Mouse (Mus musculus) cerebellum, adult 8-10 months (tissue): ENCODE measurements around the gene Larp1b.

Experiments
- DNase-seq: peaks from one replicate; pipeline ENCODE4 v3.0.0; 2022

Gene Larp1b

GRCm38 (mm10) chr3:41030705-41031104 is 81.1 kb downstream of the Larp1b start:
- no peak for DNase-seq

GRCm38 (mm10) chr3:41031286-41032210 is 81.9 kb downstream of the Larp1b start:
- DNase-seq = no peak

GRCm38 (mm10) chr3:41038297-41038916 is 88.8 kb downstream of the Larp1b start:
- DNase-seq = no peak

GRCm38 (mm10) chr3:41041241-41041640 is 91.6 kb downstream of the Larp1b start:
- no peak for DNase-seq

GRCm38 (mm10) chr3:41042195-41042938 is 92.7 kb downstream of the Larp1b start:
- no peak for DNase-seq

- DNase-seq = no peak
Measured at GRCm38 (mm10) chr3:41043756-41044354, 94.2 kb downstream of the Larp1b start.

- DNase-seq = no peak
Measured at GRCm38 (mm10) chr3:41047838-41048237, 98.2 kb downstream of the Larp1b start.

- no peak for DNase-seq
Measured at GRCm38 (mm10) chr3:41053334-41053733, 103.7 kb downstream of the Larp1b start.

GRCm38 (mm10) chr3:41058395-41058794 is 108.8 kb downstream of the Larp1b start:
- DNase-seq = peak; percentile 49

- DNase-seq = no peak
Measured at GRCm38 (mm10) chr3:41059249-41059648, 109.6 kb downstream of the Larp1b start.

- no peak for DNase-seq
Measured at GRCm38 (mm10) chr3:41061831-41062565, 112.4 kb downstream of the Larp1b start.

GRCm38 (mm10) chr3:41062758-41063157 is 113.1 kb downstream of the Larp1b start:
- DNase-seq = no peak

GRCm38 (mm10) chr3:41065320-41065719 is 115.7 kb downstream of the Larp1b start:
- no peak for DNase-seq

- DNase-seq = no peak
Measured at GRCm38 (mm10) chr3:41070519-41070918, 120.9 kb downstream of the Larp1b start.

GRCm38 (mm10) chr3:41075376-41075775 is 125.7 kb downstream of the Larp1b start:
- DNase-seq = no peak

- no peak for DNase-seq
Measured at GRCm38 (mm10) chr3:41078673-41079072, 129.0 kb downstream of the Larp1b start.

GRCm38 (mm10) chr3:41080724-41081123 is 131.1 kb downstream of the Larp1b start:
- DNase-seq = no peak

- DNase-seq = no peak
Measured at GRCm38 (mm10) chr3:41081474-41082301, 132.1 kb downstream of the Larp1b start.

GRCm38 (mm10) chr3:41082520-41082884 is 132.9 kb downstream of the Larp1b start:
- no peak for DNase-seq

- DNase-seq = peak; percentile 98
Measured at GRCm38 (mm10) chr3:41082885-41083789, 133.5 kb downstream of the Larp1b start, which contains the start of gene Pgrmc2. Gene Pgrmc2 (minus strand): TSS chr3:41083046.
